Mouse (Mus musculus): ENCODE measurements around the gene Phldb3. TPM values are rescaled to one million over a fixed set of nuclear protein-coding genes. Genes with fewer than 3 reads are reported as not detected.
"Not testable (repeated sequence)": the region's sequence is repeated elsewhere in the genome, so short reads cannot be mapped to it uniquely, and the experiment has no call there.

Phldb3 gene
- polyA plus RNA-seq, 1 experiment from 2014 or later, result 0.38 TPM

DNA sequence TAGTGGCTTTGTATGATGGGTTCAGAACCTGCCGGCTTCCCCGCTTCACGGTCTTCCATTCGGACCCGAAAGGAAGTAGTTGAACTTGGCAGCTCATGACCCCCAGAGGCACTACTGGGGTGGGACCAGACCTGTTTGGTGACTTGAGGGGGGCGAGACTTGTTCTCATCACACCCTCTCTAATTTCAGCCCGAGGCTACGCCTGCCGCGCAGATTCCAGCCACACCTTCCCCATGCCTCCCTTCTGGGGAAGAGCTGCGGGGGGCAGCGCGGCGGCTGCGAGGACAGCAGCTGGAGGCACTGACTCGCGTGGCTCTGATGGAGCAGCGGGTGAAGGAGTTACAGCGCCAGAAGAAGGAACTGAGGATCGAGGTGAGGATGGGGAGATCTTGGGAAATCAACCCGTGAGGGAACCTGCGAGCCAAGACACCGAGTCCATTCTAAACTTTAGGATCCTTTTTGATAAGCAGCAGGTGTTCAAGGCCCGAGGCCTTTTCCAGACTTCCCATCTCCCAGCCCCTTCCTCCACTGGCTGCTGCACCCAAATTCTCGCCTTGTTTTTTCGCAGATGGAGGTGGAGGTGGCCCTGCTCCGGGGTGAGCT is 1.8 kb downstream of the Phldb3 start:
- Histone ChIP-seq H3K9me3 (ENCODE audit: control insufficient read depth, low read length) (no peaks in the 10 kb centered on the region), H3K36me3 (ENCODE audit: control insufficient read depth, insufficient read depth, low read length) (0 out of 2 replicates have a peak, but pooled peaks cover 5% of the 10 kb centered on the region), H3K4me3 (ENCODE audit: low read depth, low read length) (peak overlapping the region; percentile 45), H3K27me3 (replicated peaks; ENCODE audit: control insufficient read depth, insufficient read depth, low read length) (peaks cover 38% of the 10 kb centered on the region), H3K4me1 (replicated peaks; ENCODE audit: control insufficient read depth, insufficient read depth, low read length) (peaks cover 5% of the 10 kb centered on the region; the same call in 1 of the 2 replicates), H3K27ac (ENCODE audit: low read depth) (no peak overlapping the region), H3K9ac (ENCODE audit: low read length) (no peak overlapping the region), H3K4me2 (ENCODE audit: low read length) (peak overlapping the region; percentile 44)
- WGBS, result 2% methylated on average over 27 of the region's 27 CpGs
- ATAC-seq (replicated peaks; ENCODE audit: low FRiP score, low TSS enrichment, low read depth) (no peak), DNase-seq (ENCODE audit: low spot score) (no peak)

DNA sequence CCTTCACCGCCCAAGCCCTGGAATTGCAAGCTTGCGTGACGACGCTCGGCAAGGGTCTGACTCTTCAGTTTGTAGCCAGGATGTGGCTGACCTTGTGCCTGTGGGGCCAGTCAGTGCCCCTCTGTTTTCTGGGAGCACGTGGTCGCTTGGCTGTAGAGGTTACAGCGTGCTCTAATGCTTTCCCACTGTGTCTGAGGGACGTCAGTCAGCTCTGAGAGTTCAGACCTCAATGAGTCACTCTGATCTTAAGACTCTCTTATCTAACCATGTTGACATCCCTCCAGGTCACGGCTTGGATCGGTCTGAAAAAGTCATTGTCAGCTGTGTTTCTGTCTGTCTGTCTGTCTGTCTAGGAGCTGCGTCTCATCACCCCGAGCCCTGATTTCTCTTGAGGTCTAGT is 4.3 kb downstream of the Phldb3 start:
- H3K9ac ChIP-seq (ENCODE audit: low read length), result no peak overlapping the region
- ATAC-seq (replicated peaks; ENCODE audit: low FRiP score, low TSS enrichment, low read depth) (no peak), DNase-seq (ENCODE audit: low spot score) (no peak)
- H3K9me3 ChIP-seq (ENCODE audit: control insufficient read depth, low read length), result no peaks in the 10 kb centered on the region
- no peaks in the 10 kb centered on the region for H3K36me3 ChIP-seq (ENCODE audit: control insufficient read depth, insufficient read depth, low read length)
- H3K4me3 ChIP-seq (ENCODE audit: low read depth, low read length), result no peak overlapping the region
- H3K27me3 ChIP-seq (replicated peaks; ENCODE audit: control insufficient read depth, insufficient read depth, low read length), result peaks cover 34% of the 10 kb centered on the region
- no peak overlapping the region for H3K4me2 ChIP-seq (ENCODE audit: low read length)
- no peak overlapping the region for H3K27ac ChIP-seq (ENCODE audit: low read depth)
- 74% methylated on average over 13 of the region's 13 CpGs for WGBS
- H3K4me1 ChIP-seq (replicated peaks; ENCODE audit: control insufficient read depth, insufficient read depth, low read length), result peaks cover 5% of the 10 kb centered on the region; the same call in 1 of the 2 replicates

DNA sequence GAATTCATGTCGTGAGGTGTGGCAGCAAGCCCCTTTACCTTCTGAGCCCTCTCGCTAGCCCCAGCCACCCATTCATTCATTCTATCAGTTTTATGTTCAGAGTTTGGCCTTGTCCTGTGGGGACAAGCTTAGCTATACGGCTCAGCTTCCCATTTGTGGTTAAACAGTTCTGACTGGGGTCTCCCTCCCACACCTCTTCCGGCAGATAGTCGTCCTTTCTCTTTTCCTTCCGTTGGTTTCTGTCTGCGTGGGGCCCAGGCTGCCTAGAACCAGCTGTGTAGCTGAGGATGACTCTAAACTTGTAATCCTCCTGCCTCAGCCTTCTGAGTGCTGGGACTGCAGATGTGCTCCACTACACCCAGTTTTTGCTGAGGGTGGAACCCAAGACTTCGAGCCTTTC is 7.2 kb downstream of the Phldb3 start:
- Histone ChIP-seq H3K36me3 (ENCODE audit: control insufficient read depth, insufficient read depth, low read length) (no peaks in the 10 kb centered on the region), H3K9ac (ENCODE audit: low read length) (no peak overlapping the region), H3K27ac (ENCODE audit: low read depth) (no peak overlapping the region), H3K4me2 (ENCODE audit: low read length) (no peak overlapping the region), H3K27me3 (replicated peaks; ENCODE audit: control insufficient read depth, insufficient read depth, low read length) (peaks cover 9% of the 10 kb centered on the region), H3K4me3 (ENCODE audit: low read depth, low read length) (no peak overlapping the region), H3K4me1 (replicated peaks; ENCODE audit: control insufficient read depth, insufficient read depth, low read length) (no peaks in the 10 kb centered on the region), H3K9me3 (ENCODE audit: control insufficient read depth, low read length) (no peaks in the 10 kb centered on the region)
- ATAC-seq (replicated peaks; ENCODE audit: low FRiP score, low TSS enrichment, low read depth) (no peak), DNase-seq (ENCODE audit: low spot score) (no peak)
- 83% methylated on average over 8 of the region's 8 CpGs for WGBS

DNA sequence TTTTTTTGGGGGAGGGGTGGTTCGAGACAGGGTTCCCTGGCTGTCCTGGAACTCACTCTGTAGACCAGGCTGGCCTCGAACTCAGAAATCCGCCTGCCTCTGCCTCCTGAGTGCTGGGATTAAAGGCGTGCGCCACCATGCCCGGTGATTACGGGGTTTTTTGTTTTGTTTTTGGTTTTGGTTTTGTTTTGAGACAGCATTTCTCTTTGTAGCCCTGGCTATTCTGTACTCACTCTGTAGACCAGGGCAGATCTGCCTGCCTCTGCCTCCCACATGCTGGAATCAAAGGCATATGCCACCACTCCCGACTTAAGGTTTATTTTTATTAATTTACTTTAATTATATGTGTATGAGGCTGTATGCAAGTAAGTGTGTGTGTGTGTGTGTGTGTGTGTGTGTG is 7.8 kb downstream of the Phldb3 start:
- not testable (repeated sequence) for H3K4me1 ChIP-seq (replicated peaks; ENCODE audit: control insufficient read depth, insufficient read depth, low read length); H3K4me3 ChIP-seq (ENCODE audit: low read depth, low read length); H3K27ac ChIP-seq (ENCODE audit: low read depth); H3K4me2 ChIP-seq (ENCODE audit: low read length); ATAC-seq (replicated peaks; ENCODE audit: low FRiP score, low TSS enrichment, low read depth); H3K36me3 ChIP-seq (ENCODE audit: control insufficient read depth, insufficient read depth, low read length); DNase-seq (ENCODE audit: low spot score); H3K9me3 ChIP-seq (ENCODE audit: control insufficient read depth, low read length); H3K9ac ChIP-seq (ENCODE audit: low read length); H3K27me3 ChIP-seq (replicated peaks; ENCODE audit: control insufficient read depth, insufficient read depth, low read length)
- WGBS, result 88% methylated on average over 8 of the region's 8 CpGs

DNA sequence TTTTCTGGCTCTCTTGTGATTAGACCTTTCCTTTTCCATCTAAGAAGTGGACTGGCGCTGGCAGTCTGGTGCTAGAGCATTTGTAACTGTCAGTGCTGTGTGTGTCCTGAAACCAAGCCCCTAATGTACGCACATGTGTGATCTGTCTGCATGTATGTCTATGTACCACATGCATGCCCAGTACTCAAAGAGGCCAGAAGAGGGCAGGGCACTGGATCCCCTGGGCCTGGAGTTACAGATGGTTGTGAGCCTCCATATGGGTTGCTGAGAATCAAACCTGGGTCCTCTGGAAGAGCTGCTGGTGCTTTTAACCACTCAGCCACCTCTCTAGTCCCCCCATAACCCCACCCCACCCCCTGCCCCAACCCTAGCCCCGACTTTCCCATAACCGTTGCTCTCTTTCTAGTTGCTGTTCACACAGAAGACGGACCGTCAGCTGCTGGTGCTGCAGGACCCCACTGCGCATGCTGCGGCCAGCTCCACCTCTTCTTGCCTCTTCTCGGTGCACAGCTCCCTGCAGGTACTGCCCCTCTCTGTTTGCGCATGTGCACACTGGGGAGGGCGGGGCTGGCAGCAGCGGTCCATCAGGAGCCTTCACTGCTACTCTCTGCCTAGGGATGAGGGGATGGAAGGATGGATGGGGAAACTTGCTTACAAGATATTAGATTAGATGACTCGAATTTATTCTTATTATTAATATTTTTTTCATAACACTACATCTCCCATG is 9.3 kb downstream of the Phldb3 start:
- Histone ChIP-seq H3K9ac (ENCODE audit: low read length) (no peak overlapping the region), H3K27me3 (replicated peaks; ENCODE audit: control insufficient read depth, insufficient read depth, low read length) (no peaks in the 10 kb centered on the region), H3K4me3 (ENCODE audit: low read depth, low read length) (no peak overlapping the region), H3K4me1 (replicated peaks; ENCODE audit: control insufficient read depth, insufficient read depth, low read length) (no peaks in the 10 kb centered on the region), H3K9me3 (ENCODE audit: control insufficient read depth, low read length) (no peaks in the 10 kb centered on the region), H3K27ac (ENCODE audit: low read depth) (no peak overlapping the region), H3K36me3 (ENCODE audit: control insufficient read depth, insufficient read depth, low read length) (0 out of 2 replicates have a peak, but pooled peaks cover 4% of the 10 kb centered on the region), H3K4me2 (ENCODE audit: low read length) (no peak overlapping the region)
- no peak for DNase-seq (ENCODE audit: low spot score)
- ATAC-seq (replicated peaks; ENCODE audit: low FRiP score, low TSS enrichment, low read depth), result no peak
- 63% methylated on average over 13 of the region's 13 CpGs for WGBS

DNA sequence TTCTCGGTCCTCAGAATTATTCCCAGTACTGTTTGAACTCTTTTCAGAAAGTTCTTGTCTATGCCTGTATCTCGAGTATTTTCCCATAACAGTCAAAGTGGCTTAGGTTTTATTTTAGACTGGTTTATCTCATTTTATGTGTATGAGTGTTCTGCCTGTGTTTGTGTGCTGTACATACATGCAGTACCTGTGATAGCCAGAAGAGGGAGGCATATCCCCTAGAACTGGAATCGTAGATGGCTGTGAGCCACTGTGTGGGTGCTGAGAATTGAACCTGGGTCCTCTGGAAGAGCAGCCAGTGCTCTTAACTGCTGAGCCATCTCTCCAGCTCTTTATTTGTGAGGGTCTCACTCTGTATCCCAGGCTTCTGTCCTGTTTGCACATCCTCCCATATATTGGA is 10.6 kb downstream of the Phldb3 start:
- H3K4me1 ChIP-seq (replicated peaks; ENCODE audit: control insufficient read depth, insufficient read depth, low read length), result no peaks in the 10 kb centered on the region
- DNase-seq (ENCODE audit: low spot score) (no peak), ATAC-seq (replicated peaks; ENCODE audit: low FRiP score, low TSS enrichment, low read depth) (no peak)
- H3K9ac ChIP-seq (ENCODE audit: low read length), result no peak overlapping the region
- no peak overlapping the region for H3K4me3 ChIP-seq (ENCODE audit: low read depth, low read length)
- 83% methylated on average over 3 of the region's 3 CpGs for WGBS
- H3K4me2 ChIP-seq (ENCODE audit: low read length), result no peak overlapping the region
- H3K36me3 ChIP-seq (ENCODE audit: control insufficient read depth, insufficient read depth, low read length), result 0 out of 2 replicates have a peak, but pooled peaks cover 4% of the 10 kb centered on the region
- H3K27me3 ChIP-seq (replicated peaks; ENCODE audit: control insufficient read depth, insufficient read depth, low read length), result no peaks in the 10 kb centered on the region
- H3K27ac ChIP-seq (ENCODE audit: low read depth), result no peak overlapping the region
- no peaks in the 10 kb centered on the region for H3K9me3 ChIP-seq (ENCODE audit: control insufficient read depth, low read length)

DNA sequence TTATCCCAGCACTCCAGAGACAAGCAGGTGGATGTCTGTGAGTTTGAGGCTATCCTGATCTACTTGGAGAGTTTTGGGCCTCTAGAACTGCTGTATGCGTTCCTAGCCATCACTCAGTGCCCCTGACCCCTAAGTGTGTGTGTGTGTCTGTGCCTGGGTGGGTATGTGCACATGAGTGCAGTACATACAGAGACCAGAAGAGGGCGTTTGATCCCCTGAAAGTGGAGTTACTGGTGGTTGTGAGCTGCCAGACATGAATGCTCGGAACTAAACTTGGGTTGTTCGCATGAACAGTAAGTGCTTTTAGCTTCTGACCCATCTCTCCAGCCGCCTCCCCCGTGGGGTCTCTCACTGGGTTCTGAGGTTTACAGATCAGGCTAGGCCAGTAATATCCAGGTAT is 12.4 kb downstream of the Phldb3 start:
- H3K27ac ChIP-seq (ENCODE audit: low read depth), result no peak overlapping the region
- H3K36me3 ChIP-seq (ENCODE audit: control insufficient read depth, insufficient read depth, low read length), result 0 out of 2 replicates have a peak, but pooled peaks cover 4% of the 10 kb centered on the region
- H3K4me1 ChIP-seq (replicated peaks; ENCODE audit: control insufficient read depth, insufficient read depth, low read length), result no peaks in the 10 kb centered on the region
- DNase-seq (ENCODE audit: low spot score) (no peak), ATAC-seq (replicated peaks; ENCODE audit: low FRiP score, low TSS enrichment, low read depth) (no peak)
- 83% methylated on average over 6 of the region's 6 CpGs for WGBS
- H3K4me2 ChIP-seq (ENCODE audit: low read length), result no peak overlapping the region
- no peaks in the 10 kb centered on the region for H3K9me3 ChIP-seq (ENCODE audit: control insufficient read depth, low read length)
- H3K9ac ChIP-seq (ENCODE audit: low read length), result no peak overlapping the region
- H3K4me3 ChIP-seq (ENCODE audit: low read depth, low read length), result no peak overlapping the region
- no peaks in the 10 kb centered on the region for H3K27me3 ChIP-seq (replicated peaks; ENCODE audit: control insufficient read depth, insufficient read depth, low read length)

DNA sequence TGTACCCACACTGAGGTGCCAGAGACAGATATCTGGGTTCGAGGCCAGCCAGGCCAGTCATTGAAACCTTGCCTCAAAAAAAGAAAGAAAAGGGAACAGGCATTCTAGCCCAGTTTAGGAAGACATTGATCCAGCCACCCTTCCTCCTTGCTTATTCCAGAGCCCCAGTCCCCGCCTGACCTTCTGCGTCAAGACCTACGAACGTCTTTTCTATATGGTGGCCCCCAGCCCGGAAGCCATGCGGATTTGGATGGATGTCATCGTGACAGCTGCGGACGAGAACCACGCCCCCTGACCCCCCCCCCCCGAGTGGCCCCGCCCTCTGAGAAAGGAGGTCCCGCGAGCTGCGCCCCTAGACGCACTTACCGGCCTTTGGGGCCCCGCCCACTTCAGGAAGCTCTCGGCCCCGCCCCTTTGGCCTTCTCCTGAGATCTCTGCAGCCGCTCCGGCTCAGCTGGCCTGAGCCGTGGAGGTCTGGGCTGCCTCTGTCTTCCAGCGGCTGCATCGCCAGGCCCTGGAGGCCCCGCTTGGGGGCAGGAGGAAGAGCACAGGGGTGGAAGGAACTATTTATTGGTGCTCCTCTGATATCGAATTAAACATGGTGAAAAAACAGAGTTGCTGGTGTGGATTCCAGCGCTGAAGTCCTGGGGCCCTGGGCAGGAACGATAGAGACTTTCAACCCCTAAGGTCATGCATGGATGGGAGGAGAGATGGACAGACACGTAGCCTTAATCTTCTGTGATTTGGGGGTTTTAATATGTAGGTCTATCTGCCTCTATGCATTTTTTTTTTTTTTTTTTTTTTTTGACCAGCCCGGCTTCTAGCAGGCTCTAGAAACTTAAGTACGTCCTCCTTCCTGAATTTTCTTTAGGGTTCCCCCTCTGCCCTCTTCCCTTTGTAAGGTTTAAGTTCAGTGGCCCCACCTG is 18.4 kb downstream of the Phldb3 start:
- Histone ChIP-seq H3K27me3 (replicated peaks; ENCODE audit: control insufficient read depth, insufficient read depth, low read length) (no peaks in the 10 kb centered on the region), H3K4me1 (replicated peaks; ENCODE audit: control insufficient read depth, insufficient read depth, low read length) (0 out of 2 replicates have a peak, but pooled peaks cover 7% of the 10 kb centered on the region), H3K36me3 (ENCODE audit: control insufficient read depth, insufficient read depth, low read length) (0 out of 2 replicates have a peak, but pooled peaks cover 4% of the 10 kb centered on the region), H3K9ac (ENCODE audit: low read length) (peak overlapping the region; percentile 43), H3K4me2 (ENCODE audit: low read length) (peak overlapping the region; percentile 58), H3K9me3 (ENCODE audit: control insufficient read depth, low read length) (peaks cover 6% of the 10 kb centered on the region; the same call in 1 of the 2 replicates), H3K4me3 (ENCODE audit: low read depth, low read length) (peak overlapping the region; percentile 29), H3K27ac (ENCODE audit: low read depth) (peak overlapping the region; percentile 57)
- ATAC-seq (replicated peaks; ENCODE audit: low FRiP score, low TSS enrichment, low read depth) (peak; percentile 86), DNase-seq (ENCODE audit: low spot score) (peak; percentile 90)
- WGBS, result 7% methylated on average over 33 of the region's 33 CpGs
